Mouse (Mus musculus): ENCODE measurements around the gene Chsy1. TPM values are rescaled to one million over a fixed set of nuclear protein-coding genes. Genes with fewer than 3 reads are reported as not detected.
A peak's percentile ranks its signal among the peaks of the same experiment; 100 is the strongest.

Chsy1 gene
- polyA plus RNA-seq, 1 experiment from 2014 or later = 6.1 TPM

DNA sequence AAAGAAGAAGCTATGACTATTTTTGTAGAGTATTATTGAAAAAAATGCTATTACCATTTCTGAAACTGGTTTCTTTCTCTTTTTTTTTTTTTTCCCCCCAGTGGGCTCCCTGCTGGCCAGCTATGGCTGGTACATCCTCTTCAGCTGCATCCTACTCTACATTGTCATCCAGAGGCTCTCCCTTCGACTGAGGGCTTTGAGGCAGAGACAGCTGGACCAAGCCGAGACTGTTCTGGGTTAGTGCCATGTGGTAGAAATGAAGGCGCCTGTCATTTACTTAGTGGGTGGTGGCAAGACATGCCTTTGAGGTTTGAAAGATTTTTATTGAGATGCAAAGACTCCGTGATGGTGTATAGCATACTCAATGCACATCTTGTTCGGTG lies 29.1 kb upstream of the Chsy1 start:
- peak overlapping the region; percentile 88 for H3K9ac ChIP-seq (ENCODE audit: low read length)
- TF ChIP-seq CTCF (IDR thresholded peaks at IDR 0.05; ENCODE audit: low read depth) = peak; percentile 36
- no peak for TF ChIP-seq EP300 (optimal IDR thresholded peaks at IDR 0.05)
- H3K36me3 ChIP-seq (ENCODE audit: control insufficient read depth, insufficient read depth, low read length) = peaks cover 10% of the 10 kb centered on the region
- ATAC-seq (ENCODE audit: low FRiP score, low TSS enrichment) = no peak
- 23% methylated on average over 5 of the region's 5 CpGs for WGBS
- no peak for DNase-seq (ENCODE audit: low spot score)
- H3K4me2 ChIP-seq (replicated peaks; ENCODE audit: low read depth) = peak overlapping the region; percentile 87
- peaks cover 3% of the 10 kb centered on the region; the same call in 1 of the 2 replicates for H3K4me1 ChIP-seq (replicated peaks; ENCODE audit: control insufficient read depth, insufficient read depth)
- peak overlapping the region; percentile 86 for H3K4me3 ChIP-seq (ENCODE audit: low read depth, low read length)
- peak overlapping the region; percentile 90 for H3K27ac ChIP-seq (replicated peaks)
- no peaks in the 10 kb centered on the region for H3K27me3 ChIP-seq (ENCODE audit: control insufficient read depth, insufficient read depth, low read length)
- no peaks in the 10 kb centered on the region for H3K9me3 ChIP-seq (ENCODE audit: control insufficient read depth, low read length)

GRCm38 (mm10) chr7:66083757-66084156 lies 25.6 kb upstream of the Chsy1 start:
- peaks cover 20% of the 10 kb centered on the region for H3K36me3 ChIP-seq (ENCODE audit: control insufficient read depth, insufficient read depth, low read length)
- DNase-seq (ENCODE audit: low spot score) (no peak), ATAC-seq (ENCODE audit: low FRiP score, low TSS enrichment) (no peak)
- no peak overlapping the region for H3K4me2 ChIP-seq (replicated peaks; ENCODE audit: low read depth)
- no peak for TF ChIP-seq EP300 (optimal IDR thresholded peaks at IDR 0.05)
- TF ChIP-seq CTCF (IDR thresholded peaks at IDR 0.05; ENCODE audit: low read depth) = no peak
- H3K9ac ChIP-seq (ENCODE audit: low read length) = no peak overlapping the region
- WGBS = 70% methylated on average over 6 of the region's 6 CpGs
- H3K27ac ChIP-seq (replicated peaks) = no peak overlapping the region
- peaks cover 3% of the 10 kb centered on the region; the same call in 1 of the 2 replicates for H3K4me1 ChIP-seq (replicated peaks; ENCODE audit: control insufficient read depth, insufficient read depth)
- H3K9me3 ChIP-seq (ENCODE audit: control insufficient read depth, low read length) = no peaks in the 10 kb centered on the region
- H3K27me3 ChIP-seq (ENCODE audit: control insufficient read depth, insufficient read depth, low read length) = no peaks in the 10 kb centered on the region
- no peak overlapping the region for H3K4me3 ChIP-seq (ENCODE audit: low read depth, low read length)

- Histone ChIP-seq H3K36me3 (ENCODE audit: control insufficient read depth, insufficient read depth, low read length) (peaks cover 25% of the 10 kb centered on the region), H3K9me3 (ENCODE audit: control insufficient read depth, low read length) (no peaks in the 10 kb centered on the region), H3K27ac (replicated peaks) (no peak overlapping the region), H3K4me3 (ENCODE audit: low read depth, low read length) (no peak overlapping the region), H3K4me2 (replicated peaks; ENCODE audit: low read depth) (no peak overlapping the region), H3K9ac (ENCODE audit: low read length) (no peak overlapping the region), H3K4me1 (replicated peaks; ENCODE audit: control insufficient read depth, insufficient read depth) (peaks cover 3% of the 10 kb centered on the region; the same call in 1 of the 2 replicates), H3K27me3 (ENCODE audit: control insufficient read depth, insufficient read depth, low read length) (no peaks in the 10 kb centered on the region)
- TF ChIP-seq EP300 (optimal IDR thresholded peaks at IDR 0.05) (no peak), CTCF (IDR thresholded peaks at IDR 0.05; ENCODE audit: low read depth) (no peak)
- no peak for ATAC-seq (ENCODE audit: low FRiP score, low TSS enrichment)
- no peak for DNase-seq (ENCODE audit: low spot score)
- WGBS = 75% methylated on average over 7 of the region's 7 CpGs
Measured at GRCm38 (mm10) chr7:66084546-66084945, 24.8 kb upstream of the Chsy1 start.

GRCm38 (mm10) chr7:66087652-66088051 lies 21.7 kb upstream of the Chsy1 start:
- Histone ChIP-seq H3K27ac (replicated peaks) (no peak overlapping the region), H3K4me3 (ENCODE audit: low read depth, low read length) (no peak overlapping the region), H3K27me3 (ENCODE audit: control insufficient read depth, insufficient read depth, low read length) (no peaks in the 10 kb centered on the region), H3K4me1 (replicated peaks; ENCODE audit: control insufficient read depth, insufficient read depth) (no peaks in the 10 kb centered on the region), H3K9ac (ENCODE audit: low read length) (no peak overlapping the region), H3K4me2 (replicated peaks; ENCODE audit: low read depth) (no peak overlapping the region), H3K9me3 (ENCODE audit: control insufficient read depth, low read length) (no peaks in the 10 kb centered on the region), H3K36me3 (ENCODE audit: control insufficient read depth, insufficient read depth, low read length) (peaks cover 42% of the 10 kb centered on the region)
- TF ChIP-seq EP300 (optimal IDR thresholded peaks at IDR 0.05) (no peak), CTCF (IDR thresholded peaks at IDR 0.05; ENCODE audit: low read depth) (no peak)
- WGBS = 81% methylated on average over 4 of the region's 4 CpGs
- DNase-seq (ENCODE audit: low spot score) (no peak), ATAC-seq (ENCODE audit: low FRiP score, low TSS enrichment) (no peak)

DNA sequence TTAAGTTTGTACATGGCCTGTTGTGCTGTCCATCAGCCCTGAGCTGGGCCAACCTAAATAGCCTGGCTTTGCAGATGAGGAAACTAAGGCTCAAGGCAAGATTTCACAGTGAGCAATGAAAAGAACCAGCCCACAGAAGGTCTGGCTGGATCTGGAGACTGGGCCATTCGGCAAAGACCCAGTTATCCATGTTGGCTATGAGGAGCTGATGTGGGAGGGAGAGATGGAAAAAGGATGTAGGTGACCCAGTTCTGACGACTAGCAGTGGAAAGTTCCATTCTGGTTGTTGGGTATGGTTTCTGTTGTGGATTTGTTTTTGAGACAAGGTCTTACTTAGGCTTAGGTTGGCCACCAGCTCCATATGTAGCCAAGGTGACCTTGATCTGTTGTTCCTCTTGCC lies 21.2 kb upstream of the Chsy1 start:
- no peak for DNase-seq (ENCODE audit: low spot score)
- no peaks in the 10 kb centered on the region for H3K27me3 ChIP-seq (ENCODE audit: control insufficient read depth, insufficient read depth, low read length)
- H3K27ac ChIP-seq (replicated peaks) = no peak overlapping the region
- no peak overlapping the region for H3K4me2 ChIP-seq (replicated peaks; ENCODE audit: low read depth)
- H3K9me3 ChIP-seq (ENCODE audit: control insufficient read depth, low read length) = no peaks in the 10 kb centered on the region
- peaks cover 42% of the 10 kb centered on the region for H3K36me3 ChIP-seq (ENCODE audit: control insufficient read depth, insufficient read depth, low read length)
- ATAC-seq (ENCODE audit: low FRiP score, low TSS enrichment) = no peak
- no peaks in the 10 kb centered on the region for H3K4me1 ChIP-seq (replicated peaks; ENCODE audit: control insufficient read depth, insufficient read depth)
- H3K9ac ChIP-seq (ENCODE audit: low read length) = no peak overlapping the region
- 78% methylated on average over 2 of the region's 2 CpGs for WGBS
- no peak overlapping the region for H3K4me3 ChIP-seq (ENCODE audit: low read depth, low read length)
- TF ChIP-seq EP300 (optimal IDR thresholded peaks at IDR 0.05) = no peak
- TF ChIP-seq CTCF (IDR thresholded peaks at IDR 0.05; ENCODE audit: low read depth) = no peak

DNA sequence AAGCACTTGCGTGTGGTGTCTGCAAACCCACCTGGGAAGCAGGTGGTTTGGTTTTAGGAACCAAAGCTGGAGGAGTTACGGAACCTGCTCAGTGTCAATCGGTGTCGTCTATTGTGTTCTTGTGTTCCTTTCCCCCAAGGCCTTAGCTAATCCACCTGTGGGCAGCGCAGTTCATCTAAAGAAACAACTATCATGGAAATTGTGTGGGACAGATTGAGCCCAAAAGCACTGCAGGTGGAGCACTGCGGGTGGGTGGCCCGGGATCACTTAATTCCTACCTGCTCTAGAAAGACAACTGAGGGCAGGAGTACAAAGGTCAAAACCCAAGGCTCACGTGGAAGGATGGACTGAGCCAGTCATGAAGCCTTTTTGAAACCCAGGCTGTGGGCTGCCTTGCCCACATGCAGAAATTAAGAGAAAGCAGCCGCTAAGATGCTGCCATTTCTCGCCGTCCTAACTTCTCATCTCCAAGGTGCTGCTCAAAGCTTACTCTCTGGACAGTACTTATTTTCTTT lies 18.6 kb upstream of the Chsy1 start:
- WGBS = 86% methylated on average over 11 of the region's 11 CpGs
- no peaks in the 10 kb centered on the region for H3K27me3 ChIP-seq (ENCODE audit: control insufficient read depth, insufficient read depth, low read length)
- H3K9me3 ChIP-seq (ENCODE audit: control insufficient read depth, low read length) = no peaks in the 10 kb centered on the region
- no peak overlapping the region for H3K4me3 ChIP-seq (ENCODE audit: low read depth, low read length)
- no peak overlapping the region for H3K9ac ChIP-seq (ENCODE audit: low read length)
- no peak overlapping the region for H3K4me2 ChIP-seq (replicated peaks; ENCODE audit: low read depth)
- H3K4me1 ChIP-seq (replicated peaks; ENCODE audit: control insufficient read depth, insufficient read depth) = no peaks in the 10 kb centered on the region
- ATAC-seq (ENCODE audit: low FRiP score, low TSS enrichment) = no peak
- TF ChIP-seq EP300 (optimal IDR thresholded peaks at IDR 0.05) = no peak
- no peak for TF ChIP-seq CTCF (IDR thresholded peaks at IDR 0.05; ENCODE audit: low read depth)
- no peak for DNase-seq (ENCODE audit: low spot score)
- H3K27ac ChIP-seq (replicated peaks) = no peak overlapping the region
- H3K36me3 ChIP-seq (ENCODE audit: control insufficient read depth, insufficient read depth, low read length) = peaks cover 35% of the 10 kb centered on the region

Measured in stomach, postnatal 0 days (tissue).